ENCODE assay signal across 9 mouse cellular contexts in genomic region chr16:85415415-85415814, GRCm38 (mm10).
A peak's percentile ranks its signal among the peaks of the same experiment; 100 is the strongest.
DNase-seq lines count a peak whose midpoint lies in the region; ATAC-seq and TF ChIP-seq lines count a peak whose summit lies in the region.
"Had no signal": no experiment of that assay in that cellular context is flagged by ENCODE, and none has a peak within 500 bp of the region (broad histone marks: within the 10 kb centered on the region; RNA-seq: fewer than 3 reads in every experiment).

No protein-coding gene starts in this region.

- TF ChIP-seq CTCF in liver, adult 2 months (IDR thresholded peaks at IDR 0.05; ENCODE audit: low read depth, low read length): no peak

- intact Hi-C loops in heart, postnatal 36 days (cut with DNase I): no loop called here

- no peak for ATAC-seq in forebrain, embryonic 14.5 days
- no peak for ATAC-seq in forebrain, embryonic 11.5 days (replicated peaks; ENCODE audit: low FRiP score)

- H3K9me3 ChIP-seq in forebrain, embryonic 14.5 days (replicated peaks; ENCODE audit: control insufficient read depth, low read length): no peaks in the 10 kb centered on the region
- no peaks in the 10 kb centered on the region for H3K9me3 ChIP-seq in forebrain, embryonic 11.5 days (ENCODE audit: control insufficient read depth, low read length)
- H3K9me3 ChIP-seq: limb, embryonic 13.5 days had no signal

- no peaks in the 10 kb centered on the region for H3K79me2 ChIP-seq in liver, adult 2 months (ENCODE audit: control insufficient read depth, insufficient read depth, low read length)

- no peaks in the 10 kb centered on the region for H3K36me3 ChIP-seq in forebrain, embryonic 14.5 days (ENCODE audit: control insufficient read depth, insufficient read depth, low read length)
- H3K36me3 ChIP-seq in forebrain, embryonic 11.5 days (ENCODE audit: control insufficient read depth, insufficient read depth, low read length): no peaks in the 10 kb centered on the region
- H3K36me3 ChIP-seq in liver, adult 2 months (ENCODE audit: control insufficient read depth, insufficient read depth, low read length): no peaks in the 10 kb centered on the region
- H3K36me3 ChIP-seq: limb, embryonic 13.5 days had no signal

- H3K27ac ChIP-seq in forebrain, embryonic 14.5 days (ENCODE audit: low read depth, low read length): no peak overlapping the region
- H3K27ac ChIP-seq in forebrain, embryonic 11.5 days (ENCODE audit: low read depth, low read length): no peak overlapping the region
- H3K27ac ChIP-seq in liver, adult 2 months (replicated peaks; ENCODE audit: insufficient read depth, low read depth, low read length): no peak overlapping the region
- H3K27ac ChIP-seq: limb, embryonic 13.5 days had no signal

- no peak overlapping the region for H3K4me2 ChIP-seq in forebrain, embryonic 14.5 days (ENCODE audit: low read length)
- no peak overlapping the region for H3K4me2 ChIP-seq in forebrain, embryonic 11.5 days (ENCODE audit: low read depth, low read length, severe bottlenecking)
- H3K4me2 ChIP-seq: limb, embryonic 13.5 days had no signal

- H3K27me3 ChIP-seq in forebrain, embryonic 14.5 days (replicated peaks; ENCODE audit: control insufficient read depth, insufficient read depth, low read length): no peaks in the 10 kb centered on the region
- no peaks in the 10 kb centered on the region for H3K27me3 ChIP-seq in forebrain, embryonic 11.5 days (ENCODE audit: control insufficient read depth, insufficient read depth, low read length)
- no peaks in the 10 kb centered on the region for H3K27me3 ChIP-seq in liver, adult 2 months (ENCODE audit: control insufficient read depth, insufficient read depth, low read length)
- H3K27me3 ChIP-seq: limb, embryonic 13.5 days had no signal

- 83% methylated on average over 3 of the region's 3 CpGs for WGBS in forebrain, embryonic 14.5 days
- 89% methylated on average over 3 of the region's 3 CpGs for WGBS in forebrain, embryonic 11.5 days
- WGBS in liver, adult 2 months: 84% methylated on average over 3 of the region's 3 CpGs

- H3K9ac ChIP-seq in forebrain, embryonic 14.5 days (ENCODE audit: low read length): no peak overlapping the region
- no peak overlapping the region for H3K9ac ChIP-seq in forebrain, embryonic 11.5 days (ENCODE audit: low read length)
- H3K9ac ChIP-seq in liver, adult 2 months (ENCODE audit: low read depth, low read length): no peak overlapping the region
- H3K9ac ChIP-seq: limb, embryonic 13.5 days had no signal

- H3K4me1 ChIP-seq in forebrain, embryonic 14.5 days (ENCODE audit: control insufficient read depth, insufficient read depth, low read length): no peaks in the 10 kb centered on the region
- H3K4me1 ChIP-seq in forebrain, embryonic 11.5 days (replicated peaks; ENCODE audit: control insufficient read depth, insufficient read depth, low read length): no peaks in the 10 kb centered on the region
- no peaks in the 10 kb centered on the region for H3K4me1 ChIP-seq in liver, adult 2 months (ENCODE audit: control insufficient read depth, insufficient read depth, low read length)
- H3K4me1 ChIP-seq: limb, embryonic 13.5 days had no signal

- no peak overlapping the region for H3K4me3 ChIP-seq in forebrain, embryonic 14.5 days (ENCODE audit: low read depth, low read length)
- H3K4me3 ChIP-seq in forebrain, embryonic 11.5 days (ENCODE audit: low read depth, low read length): no peak overlapping the region
- H3K4me3 ChIP-seq in liver, adult 2 months (ENCODE audit: insufficient read depth, low read depth, low read length): no peak overlapping the region
- H3K4me3 ChIP-seq: limb, embryonic 13.5 days had no signal

- DNase-seq in forebrain, embryonic 14.5 days (ENCODE audit: low spot score): peak; percentile 4
- no peak for DNase-seq in forebrain, embryonic 11.5 days (ENCODE audit: low spot score)
- peak; percentile 29 for DNase-seq in liver, adult 2 months (ENCODE audit: extremely low read depth, low read depth, low spot score)
- DNase-seq in liver: no peak
- peak; percentile 77 for DNase-seq in cerebellum, adult 8-10 months
- DNase-seq in heart, postnatal 36 days: peak; percentile 64 to 66
- DNase-seq in urinary bladder, adult 2 months (ENCODE audit: low spot score): no peak
- no peak for DNase-seq in thymus, postnatal 4 days

- TF ChIP-seq POLR2A in liver, adult 2 months (IDR thresholded peaks at IDR 0.05; ENCODE audit: extremely low read depth, insufficient read depth, low read length): no peak

Comparison
In these comparisons a context has a peak if more than half of its experiments do, and no peak if none do; other contexts are left out.
1. DNase-seq: peak in forebrain, embryonic 14.5 days (single experiment), liver, adult 2 months (single experiment), cerebellum, adult 8-10 months (single experiment) and heart, postnatal 36 days (2 of 2); none in forebrain, embryonic 11.5 days (single experiment), liver (single experiment), urinary bladder, adult 2 months (single experiment) and thymus, postnatal 4 days (single experiment).